Mouse (Mus musculus): ENCODE data around the gene 4930442H23Rik.

- no peak for TF ChIP-seq CTCF (IDR thresholded peaks at IDR 0.05; ENCODE audit: extremely low read depth, insufficient read length, insufficient replicate concordance, low read depth, low read length)
- TF ChIP-seq POLR2A (IDR thresholded peaks at IDR 0.05; ENCODE audit: low read depth, low read length) = no peak
Measured at GRCm38 (mm10) chr10:81200141-81200540, 16.5 kb upstream of the 4930442H23Rik start.
